Mouse (Mus musculus) hindbrain, postnatal 0 days (tissue): ENCODE measurements around the gene Hoxd10. TPM values are rescaled to one million over a fixed set of nuclear protein-coding genes. Genes with fewer than 3 reads are reported as not detected.

ENCODE experiments used
- ATAC-seq: fragments of 200-750 bp; cut with Nextera tagmentation; 2 replicates; pipeline ENCODE4 v1.8.0; 2017; ENCODE audit warnings: mild to moderate bottlenecking, moderate TSS enrichment, moderate library complexity
- DNase-seq: peaks from one replicate; pipeline ENCODE4 v3.0.0-alpha.2; 2015; ENCODE audit warnings: low spot score
- H3K27ac ChIP-seq: fragments of 300-500 bp; sonication (generic); 2 replicates; pipeline ENCODE4 v1.5.1; 2014; ENCODE audit warnings: mild to moderate bottlenecking
- H3K27me3 ChIP-seq: fragments of 300-500 bp; sonication (generic); 2 replicates; pipeline ENCODE4 v1.6.1; 2014; ENCODE audit warnings: low read length, mixed read lengths; ENCODE audit not compliant: insufficient read depth
- H3K36me3 ChIP-seq: fragments of 300-500 bp; sonication (generic); 2 replicates; pipeline ENCODE4 v1.6.1; 2014; ENCODE audit warnings: low read length, mixed read lengths; ENCODE audit not compliant: insufficient read depth
- H3K4me1 ChIP-seq: fragments of 300-500 bp; sonication (generic); 2 replicates; pipeline ENCODE4 v1.6.1; 2014; ENCODE audit warnings: antibody characterized with exemption, low read length, mixed read lengths; ENCODE audit not compliant: insufficient read depth
- H3K4me2 ChIP-seq: fragments of 300-500 bp; sonication (generic); 2 replicates; pipeline ENCODE4 v1.6.1; 2014; ENCODE audit warnings: low read depth, mild to moderate bottlenecking, low read length, moderate library complexity, mixed read lengths
- H3K4me3 ChIP-seq: fragments of 300-500 bp; sonication (generic); 2 replicates; pipeline ENCODE4 v1.5.1; 2014; ENCODE audit warnings: low read length
- H3K9ac ChIP-seq: fragments of 300-500 bp; sonication (generic); replicated peaks from 2 replicates; pipeline ENCODE4 v1.6.1; 2014; ENCODE audit warnings: mild to moderate bottlenecking, low read length, moderate library complexity, mixed read lengths
- H3K9me3 ChIP-seq: fragments of 300-500 bp; sonication (generic); 2 replicates; pipeline ENCODE4 v1.6.1; 2016; ENCODE audit warnings: low read length, mixed read lengths
- CTCF ChIP-seq: IDR thresholded peaks from 2 replicates; pipeline ENCODE4 v1.5.1; 2016; ENCODE audit warnings: antibody characterized with exemption, control low read depth, low read depth
- WGBS: fragments of 180-500 bp; shearing (Covaris S2); extraction: QIAGEN DNeasy Blood & Tissue Kit; methylation state at CpG from one replicate; pipeline ENCODE4 v1.1.7; 2014; 5-methylcytosine and 5-hydroxymethylcytosine counted together
- polyA plus RNA-seq: library from polyadenylated mRNA; unstranded; fragments of >200 nt; fragmentation: Nextera tagmentation; extraction: Ambion mirVana; gene quantifications from 2 replicates; pipeline ENCODE4 v1.2.1, GENCODE M21; 2015
- total RNA-seq: library from RNA; depleted of rRNA; stranded (reverse); fragments of >200 nt; gene quantifications from 2 replicates; pipeline ENCODE4 v1.2.3, GENCODE M21; 2014

The Hoxd10 gene
- total and polyA plus RNA-seq, 2 experiments from 2014 or later, result not detected

GRCm38 (mm10) chr2:74682796-74683195, 8.9 kb upstream of the Hoxd10 start:
- no peak for TF ChIP-seq CTCF
- no peaks in the 10 kb centered on the region; the same call in 1 of the 2 replicates for H3K9me3 ChIP-seq
- DNase-seq (no peak), ATAC-seq (no peak)
- H3K27me3 ChIP-seq, result peaks cover 94% of the 10 kb centered on the region
- no peak overlapping the region for H3K9ac ChIP-seq
- WGBS, result under 1% methylated on average over 33 of the region's 51 CpGs
- H3K36me3 ChIP-seq, result no peaks in the 10 kb centered on the region
- no peak overlapping the region for H3K27ac ChIP-seq
- peak overlapping the region; percentile 10 for H3K4me3 ChIP-seq
- H3K4me2 ChIP-seq, result no peak overlapping the region
- H3K4me1 ChIP-seq, result no peaks in the 10 kb centered on the region

GRCm38 (mm10) chr2:74683471-74683951, 8.2 kb upstream of the Hoxd10 start:
- H3K27ac ChIP-seq, result no peak overlapping the region
- H3K9ac ChIP-seq, result no peak overlapping the region
- WGBS, result 2% methylated on average over 18 of the region's 18 CpGs
- ATAC-seq (no peak), DNase-seq (no peak)
- H3K4me1 ChIP-seq, result no peaks in the 10 kb centered on the region
- H3K4me3 ChIP-seq, result no peak overlapping the region
- no peaks in the 10 kb centered on the region for H3K36me3 ChIP-seq
- H3K4me2 ChIP-seq, result no peak overlapping the region
- H3K9me3 ChIP-seq, result no peaks in the 10 kb centered on the region; the same call in 1 of the 2 replicates
- TF ChIP-seq CTCF, result no peak
- peaks cover 94% of the 10 kb centered on the region for H3K27me3 ChIP-seq

- Histone ChIP-seq H3K36me3 (no peaks in the 10 kb centered on the region), H3K27ac (no peak overlapping the region), H3K4me1 (no peaks in the 10 kb centered on the region), H3K27me3 (peaks cover 94% of the 10 kb centered on the region), H3K4me3 (no peak overlapping the region), H3K9ac (no peak overlapping the region), H3K9me3 (no peaks in the 10 kb centered on the region; the same call in 1 of the 2 replicates), H3K4me2 (no peak overlapping the region)
- DNase-seq (no peak), ATAC-seq (no peak)
- 3% methylated on average over 12 of the region's 12 CpGs for WGBS
- no peak for TF ChIP-seq CTCF
These were observed 7.6 kb upstream of the Hoxd10 start for GRCm38 (mm10) chr2:74684106-74684505.

- H3K9ac ChIP-seq, result no peak overlapping the region
- 12% methylated on average over 4 of the region's 4 CpGs for WGBS
- H3K4me3 ChIP-seq, result no peak overlapping the region
- H3K27ac ChIP-seq, result no peak overlapping the region
- H3K9me3 ChIP-seq, result no peaks in the 10 kb centered on the region; the same call in 1 of the 2 replicates
- H3K36me3 ChIP-seq, result no peaks in the 10 kb centered on the region
- DNase-seq, result no peak
- H3K4me1 ChIP-seq, result no peaks in the 10 kb centered on the region
- no peak overlapping the region for H3K4me2 ChIP-seq
- TF ChIP-seq CTCF, result no peak
- H3K27me3 ChIP-seq, result peaks cover 94% of the 10 kb centered on the region
- no peak for ATAC-seq
These were observed 6.6 kb upstream of the Hoxd10 start for GRCm38 (mm10) chr2:74685059-74685603.

- H3K4me3 ChIP-seq, result no peak overlapping the region
These were observed 5.3 kb upstream of the Hoxd10 start for GRCm38 (mm10) chr2:74686301-74686987.

GRCm38 (mm10) chr2:74686988-74687697, 4.6 kb upstream of the Hoxd10 start:
- WGBS, result 2% methylated on average over 27 of the region's 27 CpGs
- Histone ChIP-seq H3K4me3 (no peak overlapping the region), H3K9me3 (peaks cover 3% of the 10 kb centered on the region; the same call in 1 of the 2 replicates), H3K36me3 (no peaks in the 10 kb centered on the region), H3K4me1 (no peaks in the 10 kb centered on the region), H3K9ac (no peak overlapping the region), H3K27me3 (peaks cover 88% of the 10 kb centered on the region), H3K27ac (no peak overlapping the region), H3K4me2 (no peak overlapping the region)
- ATAC-seq, result no peak
- no peak for DNase-seq
- no peak for TF ChIP-seq CTCF

More at GRCm38 (mm10) chr2:74686301-74686987, 5.3 kb upstream of the Hoxd10 start:
- ATAC-seq, result no peak
- WGBS, result 6% methylated on average over 17 of the region's 17 CpGs
- Histone ChIP-seq H3K9ac (no peak overlapping the region), H3K4me1 (no peaks in the 10 kb centered on the region), H3K36me3 (no peaks in the 10 kb centered on the region), H3K27ac (no peak overlapping the region), H3K9me3 (peaks cover 2% of the 10 kb centered on the region; the same call in 1 of the 2 replicates), H3K4me2 (no peak overlapping the region), H3K27me3 (peaks cover 88% of the 10 kb centered on the region)
- peak; percentile 79 for DNase-seq
- TF ChIP-seq CTCF, result peak; percentile 68
